Mouse (Mus musculus) heart, embryonic 11.5 days (tissue): ENCODE data around the gene Hist1h2be. TPM values are rescaled to one million over a fixed set of nuclear protein-coding genes. Genes with fewer than 3 reads are reported as not detected.
"Not testable (repeated sequence)": the region's sequence is repeated elsewhere in the genome, so short reads cannot be mapped to it uniquely, and the experiment has no call there.

Source experiments
- ATAC-seq: fragments of 200-750 bp; cut with Nextera tagmentation; replicated peaks from 2 replicates; pipeline ENCODE4 v1.8.0; 2017; ENCODE audit warnings: moderate library complexity; ENCODE audit not compliant: insufficient number of reproducible peaks, low FRiP score, low TSS enrichment
- H3K27ac ChIP-seq: fragments of 300-500 bp; sonication (generic); 2 replicates; pipeline ENCODE4 v1.5.1; 2014; ENCODE audit warnings: mild to moderate bottlenecking, low read depth, low read length
- H3K27me3 ChIP-seq: fragments of 300-500 bp; sonication (generic); 2 replicates; pipeline ENCODE4 v1.6.1; 2014; ENCODE audit warnings: mild to moderate bottlenecking, low read length, mixed read lengths; ENCODE audit not compliant: control insufficient read depth, insufficient read depth
- H3K36me3 ChIP-seq: fragments of 300-500 bp; sonication (generic); 2 replicates; pipeline ENCODE4 v1.6.1; 2014; ENCODE audit warnings: mild to moderate bottlenecking, low read length, moderate library complexity, mixed read lengths; ENCODE audit not compliant: control insufficient read depth, insufficient read depth
- H3K4me1 ChIP-seq: fragments of 300-500 bp; sonication (generic); 2 replicates; pipeline ENCODE4 v1.6.1; 2014; ENCODE audit warnings: low read length; ENCODE audit not compliant: control insufficient read depth, insufficient read depth
- H3K4me2 ChIP-seq: fragments of 300-500 bp; sonication (generic); 2 replicates; pipeline ENCODE4 v1.6.1; 2014; ENCODE audit warnings: mild to moderate bottlenecking, moderate library complexity
- H3K4me3 ChIP-seq: fragments of 300-500 bp; sonication (generic); 2 replicates; pipeline ENCODE4 v1.5.1; 2014; ENCODE audit warnings: low read depth, low read length
- H3K9ac ChIP-seq: fragments of 300-500 bp; sonication (generic); 2 replicates; pipeline ENCODE4 v1.6.1; 2014; ENCODE audit warnings: mild to moderate bottlenecking, low read depth, low read length, moderate library complexity
- H3K9me3 ChIP-seq: fragments of 300-500 bp; sonication (generic); replicated peaks from 2 replicates; pipeline ENCODE4 v1.6.1; 2016; ENCODE audit warnings: low read length; ENCODE audit not compliant: control insufficient read depth
- WGBS: fragments of 180-500 bp; shearing (Covaris S2); extraction: QIAGEN DNeasy Blood & Tissue Kit; methylation state at CpG from one replicate; pipeline ENCODE4 v1.1.7; 2014; ENCODE audit not compliant: insufficient replicate concordance; 5-methylcytosine and 5-hydroxymethylcytosine counted together
- polyA plus RNA-seq: library from polyadenylated mRNA; unstranded; fragments of >200 nt; fragmentation: Nextera tagmentation; extraction: Ambion mirVana; gene quantifications from 2 replicates; pipeline ENCODE4 v1.2.1, GENCODE M21; 2014

Gene Hist1h2be
- polyA plus RNA-seq, 1 experiment from 2014 or later: 2.4 TPM

- ATAC-seq: peak; percentile 83
- Histone ChIP-seq H3K4me1 (peaks cover 18% of the 10 kb centered on the region; the same call in 1 of the 2 replicates), H3K4me2 (peak overlapping the region; percentile 69), H3K4me3 (peak overlapping the region; percentile 38), H3K27ac (peak overlapping the region; percentile 96), H3K9ac (peak overlapping the region; percentile 80)
- H3K9me3 ChIP-seq, H3K36me3 ChIP-seq, H3K27me3 ChIP-seq: not testable (repeated sequence)
- WGBS: under 1% methylated on average over 21 of the region's 36 CpGs
Measured at GRCm38 (mm10) chr13:23585442-23586098, 35.4 kb downstream of the Hist1h2be start.

- peaks cover 18% of the 10 kb centered on the region; the same call in 1 of the 2 replicates for H3K4me1 ChIP-seq
- H3K36me3 ChIP-seq: no peaks in the 10 kb centered on the region
- no peaks in the 10 kb centered on the region for H3K27me3 ChIP-seq
- peak overlapping the region; percentile 96 for H3K27ac ChIP-seq
- under 1% methylated on average over 21 of the region's 21 CpGs for WGBS
- ATAC-seq: no peak
- no peaks in the 10 kb centered on the region for H3K9me3 ChIP-seq
- peak overlapping the region; percentile 38 for H3K4me3 ChIP-seq
- peak overlapping the region; percentile 69 for H3K4me2 ChIP-seq
- H3K9ac ChIP-seq: peak overlapping the region; percentile 80
Measured at GRCm38 (mm10) chr13:23585029-23585441, 35.9 kb downstream of the Hist1h2be start.

GRCm38 (mm10) chr13:23584331-23584730 is 36.6 kb downstream of the Hist1h2be start:
- Histone ChIP-seq H3K27ac (peak overlapping the region; percentile 96), H3K4me3 (peak overlapping the region; percentile 38), H3K4me1 (peaks cover 18% of the 10 kb centered on the region; the same call in 1 of the 2 replicates), H3K36me3 (no peaks in the 10 kb centered on the region), H3K4me2 (peak overlapping the region; percentile 69), H3K9ac (peak overlapping the region; percentile 80), H3K27me3 (no peaks in the 10 kb centered on the region), H3K9me3 (no peaks in the 10 kb centered on the region)
- ATAC-seq: no peak

DNA sequence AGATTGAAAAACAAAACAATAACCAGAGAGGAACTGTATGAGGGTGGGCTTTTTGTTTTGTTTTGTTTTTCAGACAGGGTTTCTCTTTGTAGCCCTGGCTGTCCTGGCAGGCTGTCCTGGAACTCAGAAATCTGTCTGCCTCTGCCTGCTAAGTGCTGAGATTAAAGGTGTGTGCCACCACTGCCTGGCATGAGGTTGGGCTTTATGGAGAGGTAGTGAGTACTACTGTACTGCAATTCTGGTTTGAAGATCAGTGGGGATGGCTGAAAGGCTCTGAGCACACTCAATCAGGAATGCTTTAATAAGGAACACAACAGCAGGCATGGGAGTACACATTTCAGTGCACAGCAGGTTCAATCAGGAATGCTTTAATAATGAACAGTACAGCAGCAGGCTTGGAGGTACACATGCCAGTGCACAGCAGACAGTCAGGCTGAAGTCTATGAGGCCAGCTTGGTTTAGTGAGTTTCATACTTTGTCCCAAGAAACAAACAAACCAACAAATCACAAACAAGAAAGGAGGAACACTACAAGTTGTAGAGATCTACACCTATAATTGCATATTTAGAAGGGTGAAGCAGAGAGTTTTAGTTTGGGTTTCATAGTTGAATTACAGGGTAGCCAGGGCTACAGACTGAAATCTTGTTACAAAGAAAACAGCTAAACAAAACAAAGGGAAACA is 37.4 kb downstream of the Hist1h2be start:
- no peaks in the 10 kb centered on the region for H3K9me3 ChIP-seq
- H3K4me2 ChIP-seq: peak overlapping the region; percentile 37
- no peaks in the 10 kb centered on the region for H3K36me3 ChIP-seq
- no peaks in the 10 kb centered on the region for H3K27me3 ChIP-seq
- peak overlapping the region; percentile 91 for H3K27ac ChIP-seq
- H3K9ac ChIP-seq: 0 out of 2 replicates have a peak overlapping the region, but pooled peaks have one; percentile 34
- no peak for ATAC-seq
- no peak overlapping the region; the same call in 1 of the 2 replicates for H3K4me3 ChIP-seq
- peaks cover 18% of the 10 kb centered on the region; the same call in 1 of the 2 replicates for H3K4me1 ChIP-seq

DNA sequence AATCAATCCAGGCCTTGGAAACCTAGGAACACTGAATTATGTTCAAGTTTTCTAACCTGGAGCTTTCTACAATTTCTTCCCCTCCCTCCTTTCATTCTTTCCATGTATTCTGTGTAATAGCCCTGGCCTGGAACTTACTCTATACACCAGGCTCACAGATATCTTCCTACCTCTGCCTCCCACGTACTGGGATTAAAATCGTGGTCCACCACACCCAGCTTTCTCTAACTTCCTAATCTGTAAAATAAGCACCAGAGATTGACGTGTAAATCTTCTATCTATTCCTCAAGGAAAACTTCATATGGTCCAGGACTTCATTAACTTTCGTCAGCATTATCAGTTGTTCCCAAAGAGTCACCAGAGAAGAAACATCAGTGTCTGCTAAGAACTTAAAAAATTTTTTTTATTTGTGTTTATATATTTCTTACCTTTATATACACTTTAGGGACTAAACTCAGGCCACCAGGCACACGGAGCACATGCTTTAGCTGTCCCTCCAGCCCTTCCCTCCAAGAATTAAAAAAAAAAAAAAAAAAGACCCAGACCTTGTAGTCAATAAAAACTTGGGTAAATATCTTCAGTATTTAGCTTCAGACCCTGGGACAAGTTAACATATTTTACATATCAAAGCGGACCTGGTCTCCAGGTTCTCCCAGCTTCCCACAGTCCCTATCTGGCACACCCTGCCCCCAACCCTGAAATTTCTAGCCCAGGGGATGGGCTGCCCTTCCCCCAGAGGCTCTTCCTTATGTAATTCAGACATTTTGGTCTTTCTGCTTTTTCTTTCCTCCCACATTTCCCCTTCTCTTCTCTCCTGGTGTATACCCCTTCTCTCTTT is 38.5 kb downstream of the Hist1h2be start:
- H3K4me2 ChIP-seq: peak overlapping the region; percentile 85
- peak overlapping the region; percentile 91 for H3K27ac ChIP-seq
- peaks cover 18% of the 10 kb centered on the region; the same call in 1 of the 2 replicates for H3K4me1 ChIP-seq
- H3K9ac ChIP-seq: peak overlapping the region; percentile 84
- H3K9me3 ChIP-seq: no peaks in the 10 kb centered on the region
- H3K36me3 ChIP-seq: no peaks in the 10 kb centered on the region
- no peaks in the 10 kb centered on the region for H3K27me3 ChIP-seq
- 11% methylated on average over 6 of the region's 6 CpGs for WGBS
- H3K4me3 ChIP-seq: peak overlapping the region; percentile 49
- ATAC-seq: no peak

DNA sequence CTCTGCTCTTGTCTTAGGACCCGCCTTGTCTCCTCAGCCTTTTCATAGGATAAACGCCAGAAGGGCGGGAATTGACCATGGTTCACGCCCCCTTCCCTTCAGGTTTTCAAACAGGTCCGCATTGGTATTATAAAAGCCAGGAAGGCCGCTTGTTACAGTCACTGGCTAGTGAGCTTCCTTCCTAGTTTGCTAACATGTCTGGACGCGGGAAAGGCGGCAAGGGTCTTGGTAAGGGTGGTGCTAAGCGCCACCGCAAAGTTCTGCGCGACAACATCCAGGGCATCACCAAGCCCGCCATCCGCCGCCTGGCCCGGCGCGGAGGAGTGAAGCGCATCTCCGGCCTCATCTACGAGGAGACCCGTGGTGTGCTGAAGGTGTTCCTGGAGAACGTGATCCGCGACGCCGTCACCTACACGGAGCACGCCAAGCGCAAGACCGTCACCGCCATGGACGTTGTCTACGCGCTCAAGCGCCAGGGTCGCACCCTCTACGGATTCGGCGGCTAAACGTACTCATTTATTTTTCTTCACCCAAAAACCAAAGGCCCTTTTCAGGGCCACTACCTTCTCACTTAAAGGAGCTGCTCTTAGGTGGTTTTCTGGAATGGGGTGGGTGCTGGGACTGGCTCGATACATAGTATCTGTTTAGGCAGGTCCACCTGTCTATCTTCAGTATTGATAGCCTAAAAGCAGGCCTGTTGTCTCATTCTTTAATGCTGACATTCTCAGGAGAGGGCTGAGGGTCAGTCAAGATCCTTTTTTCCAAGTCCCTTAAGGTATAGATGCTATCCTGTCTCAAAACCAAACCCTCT is 39.3 kb downstream of the Hist1h2be start, which contains the start of gene Hist1h4d:
TSS of gene Hist1h4d (plus strand) at position 191 of the 811 bp plus-strand sequence.
- peak within 1 kb of the TSS; percentile 49 for H3K4me3 ChIP-seq
- H3K27ac ChIP-seq: peak within 1 kb of the TSS; percentile 91
- ATAC-seq: peak; percentile 83
- peak within 1 kb of the TSS; percentile 85 for H3K4me2 ChIP-seq
- no peaks in the 10 kb centered on the region for H3K27me3 ChIP-seq
- peak within 1 kb of the TSS; percentile 84 for H3K9ac ChIP-seq
- no peaks in the 10 kb centered on the region for H3K36me3 ChIP-seq
- no peaks in the 10 kb centered on the region for H3K9me3 ChIP-seq
- WGBS: under 1% methylated on average over 43 of the region's 43 CpGs
- H3K4me1 ChIP-seq: peaks cover 17% of the 10 kb centered on the region; the same call in 1 of the 2 replicates

GRCm38 (mm10) chr13:23577835-23578234 is 43.1 kb downstream of the Hist1h2be start:
- Histone ChIP-seq H3K4me2 (no peak overlapping the region), H3K9ac (no peak overlapping the region), H3K4me3 (no peak overlapping the region), H3K27me3 (no peaks in the 10 kb centered on the region), H3K27ac (no peak overlapping the region), H3K9me3 (no peaks in the 10 kb centered on the region), H3K4me1 (peaks cover 14% of the 10 kb centered on the region; the same call in 1 of the 2 replicates), H3K36me3 (no peaks in the 10 kb centered on the region)
- WGBS: 95% methylated on average over 1 of the region's 1 CpGs
- no peak for ATAC-seq
